Mouse (Mus musculus) lung, embryonic 15.5 days (tissue): ENCODE data around the gene Litaf. TPM values are rescaled to one million over a fixed set of nuclear protein-coding genes. Genes with fewer than 3 reads are reported as not detected.

Source experiments
- ATAC-seq: fragments of 200-750 bp; cut with Nextera tagmentation; 2 replicates; pipeline ENCODE4 v1.8.0; 2017; ENCODE audit warnings: moderate number of reproducible peaks, borderline replicate concordance; ENCODE audit not compliant: low FRiP score, low TSS enrichment; ENCODE audit errors: extremely low read depth
- H3K27ac ChIP-seq: fragments of 300-500 bp; sonication (generic); 2 replicates; pipeline ENCODE4 v1.5.1; 2015; ENCODE audit warnings: moderate library complexity, mild to moderate bottlenecking, inconsistent platforms
- H3K27me3 ChIP-seq: fragments of 300-500 bp; sonication (generic); 2 replicates; pipeline ENCODE4 v1.6.1; 2015; ENCODE audit warnings: inconsistent platforms
- H3K36me3 ChIP-seq: fragments of 300-500 bp; sonication (generic); 2 replicates; pipeline ENCODE4 v1.6.1; 2015; ENCODE audit warnings: inconsistent platforms
- H3K4me1 ChIP-seq: fragments of 300-500 bp; sonication (generic); 2 replicates; pipeline ENCODE4 v1.6.1; 2015; ENCODE audit warnings: inconsistent platforms
- H3K4me2 ChIP-seq: fragments of 300-500 bp; sonication (generic); 2 replicates; pipeline ENCODE4 v1.6.1; 2015; ENCODE audit warnings: inconsistent platforms, mild to moderate bottlenecking, moderate library complexity
- H3K4me3 ChIP-seq: fragments of 300-500 bp; sonication (generic); 2 replicates; pipeline ENCODE4 v1.5.1; 2015; ENCODE audit warnings: mild to moderate bottlenecking, inconsistent platforms
- H3K9ac ChIP-seq: fragments of 300-500 bp; sonication (generic); 2 replicates; pipeline ENCODE4 v1.6.1; 2015; ENCODE audit warnings: inconsistent platforms
- H3K9me3 ChIP-seq: fragments of 300-500 bp; sonication (generic); 2 replicates; pipeline ENCODE4 v1.6.1; 2016; ENCODE audit warnings: inconsistent platforms
- WGBS: fragments of 180-500 bp; shearing (Covaris S2); methylation state at CpG from one replicate; pipeline ENCODE4 v1.1.7; 2015; 5-methylcytosine and 5-hydroxymethylcytosine counted together
- microRNA-seq: library from miRNA; unstranded; fragments of <30 nt; microRNA quantifications from one replicate; pipeline ENCODE4, GENCODE M21; 2016
- polyA plus RNA-seq: library from polyadenylated mRNA; unstranded; fragments of >200 nt; fragmentation: Nextera tagmentation; extraction: Ambion mirVana; gene quantifications from 2 replicates; pipeline ENCODE4 v1.2.1, GENCODE M21; 2015

The Litaf gene
- polyA plus RNA-seq, 1 experiment from 2014 or later, result 111 TPM

- Histone ChIP-seq H3K27me3 (no peaks in the 10 kb centered on the region), H3K9ac (no peak overlapping the region), H3K4me1 (no peaks in the 10 kb centered on the region), H3K4me3 (no peak overlapping the region), H3K27ac (no peak overlapping the region), H3K36me3 (no peaks in the 10 kb centered on the region), H3K9me3 (no peaks in the 10 kb centered on the region), H3K4me2 (no peak overlapping the region)
- ATAC-seq, result no peak
Measured at GRCm38 (mm10) chr16:10919856-10920255, 146.1 kb downstream of the Litaf start.

GRCm38 (mm10) chr16:10916271-10916670, 149.7 kb downstream of the Litaf start:
- H3K4me2 ChIP-seq, result no peak overlapping the region
- 41% methylated on average over 3 of the region's 3 CpGs for WGBS

GRCm38 (mm10) chr16:10915066-10915465, 150.9 kb downstream of the Litaf start:
- Histone ChIP-seq H3K4me3 (no peak overlapping the region), H3K27me3 (no peaks in the 10 kb centered on the region), H3K9me3 (no peaks in the 10 kb centered on the region), H3K36me3 (no peaks in the 10 kb centered on the region), H3K27ac (no peak overlapping the region), H3K9ac (no peak overlapping the region), H3K4me1 (no peaks in the 10 kb centered on the region), H3K4me2 (no peak overlapping the region)
- no peak for ATAC-seq
- 91% methylated on average over 4 of the region's 4 CpGs for WGBS

More at GRCm38 (mm10) chr16:10916271-10916670, 149.7 kb downstream of the Litaf start:
- no peak overlapping the region for H3K4me3 ChIP-seq
- no peaks in the 10 kb centered on the region for H3K36me3 ChIP-seq
- H3K27ac ChIP-seq, result no peak overlapping the region
- no peaks in the 10 kb centered on the region for H3K27me3 ChIP-seq
- H3K9ac ChIP-seq, result no peak overlapping the region
- no peaks in the 10 kb centered on the region for H3K4me1 ChIP-seq
- ATAC-seq, result no peak
- H3K9me3 ChIP-seq, result no peaks in the 10 kb centered on the region

GRCm38 (mm10) chr16:10911061-10911460, 154.9 kb downstream of the Litaf start:
- 69% methylated on average over 2 of the region's 2 CpGs for whole genome bisulfite sequencing

GRCm38 (mm10) chr16:10910541-10910940, 155.4 kb downstream of the Litaf start:
- H3K4me3 ChIP-seq, result no peak overlapping the region
- peaks cover 5% of the 10 kb centered on the region for H3K4me1 ChIP-seq
- no peak overlapping the region for H3K27ac ChIP-seq
- H3K36me3 ChIP-seq, result no peaks in the 10 kb centered on the region
- no peaks in the 10 kb centered on the region for H3K27me3 ChIP-seq
- no peaks in the 10 kb centered on the region for H3K9me3 ChIP-seq
- ATAC-seq, result no peak
- H3K9ac ChIP-seq, result no peak overlapping the region
- no peak overlapping the region for H3K4me2 ChIP-seq
- WGBS, result 71% methylated on average over 7 of the region's 7 CpGs

More at GRCm38 (mm10) chr16:10911061-10911460, 154.9 kb downstream of the Litaf start:
- ATAC-seq, result no peak
- Histone ChIP-seq H3K9me3 (no peaks in the 10 kb centered on the region), H3K27me3 (no peaks in the 10 kb centered on the region), H3K4me2 (no peak overlapping the region), H3K36me3 (no peaks in the 10 kb centered on the region), H3K4me3 (no peak overlapping the region), H3K27ac (no peak overlapping the region), H3K9ac (no peak overlapping the region), H3K4me1 (0 out of 2 replicates have a peak, but pooled peaks cover under 1% of the 10 kb centered on the region)

Small RNAs within 50 kb of the gene (microRNA-seq; reads per million reads assigned to microRNA genes)
- gene Gm26268, result not detected

Other genes with a start within 250 kb of the Litaf start
- gene Rmi2, start 231.1 kb downstream of the Litaf start, polyA plus RNA-seq, result 4.7 and 5.2 TPM in 2 replicates
- gene Snn, start 5.2 kb downstream of the Litaf start, polyA plus RNA-seq, result 47.2 and 47.6 TPM in 2 replicates
- 32.3 and 34.6 TPM in 2 replicates for gene Txndc11, start 68.5 kb upstream of the Litaf start, polyA plus RNA-seq
- gene Zc3h7a, start 110.2 kb upstream of the Litaf start, polyA plus RNA-seq, result 86.7 and 92.9 TPM in 2 replicates
- 155 and 163 TPM in 2 replicates for gene Rsl1d1, start 137.2 kb upstream of the Litaf start, polyA plus RNA-seq
- 75.5 and 75.6 TPM in 2 replicates for gene Gspt1, start 188.2 kb upstream of the Litaf start, polyA plus RNA-seq
- gene Tnfrsf17, start 247.7 kb upstream of the Litaf start, polyA plus RNA-seq, result not detected in 2 replicates